Mouse (Mus musculus): ENCODE measurements around the gene Polr2m.

GRCm38 (mm10) chr9:71467434-71467833, 18.3 kb downstream of the Polr2m start:
- TF ChIP-seq POLR2A (IDR thresholded peaks at IDR 0.05; ENCODE audit: borderline replicate concordance, low read depth, low read length) (no peak), CTCF (IDR thresholded peaks at IDR 0.05; ENCODE audit: low read depth, low read length) (no peak)

All from bone marrow macrophage, adult 2 months (primary cell).